ENCODE assay signal across 8 mouse cellular contexts in genomic region chr10:39133462-39134310, GRCm38 (mm10). TPM values are rescaled to one million over a fixed set of nuclear protein-coding genes. Genes with fewer than 3 reads are reported as not detected.
DNase-seq lines count a peak whose midpoint lies in the region; ATAC-seq and TF ChIP-seq lines count a peak whose summit lies in the region.

Gene Fam229b (minus strand): TSS chr10:39133914.
Gene Tube1 (plus strand): TSS chr10:39133976.

- 5% methylated on average over 47 of the region's 47 CpGs for WGBS in kidney, embryonic 14.5 days
- WGBS in limb, embryonic 15.5 days: 4% methylated on average over 47 of the region's 47 CpGs

- no peaks in the 10 kb centered on the region for H3K9me3 ChIP-seq in kidney, embryonic 14.5 days (ENCODE audit: control insufficient read depth, low read length)
- H3K9me3 ChIP-seq in limb, embryonic 15.5 days: no peaks in the 10 kb centered on the region

- peak within 1 kb of the TSS; percentile 86 for H3K4me3 ChIP-seq in bone marrow macrophage, adult 2 months (ENCODE audit: insufficient read depth, low read length)
- peak within 1 kb of the TSS; percentile 75 for H3K4me3 ChIP-seq in embryonic fibroblast, embryonic 13.5 days (ENCODE audit: insufficient read depth, low read length)
- peak within 1 kb of the TSS; percentile 59 for H3K4me3 ChIP-seq in kidney, embryonic 14.5 days (ENCODE audit: low read length)
- peak within 1 kb of the TSS; percentile 73 for H3K4me3 ChIP-seq in limb, embryonic 15.5 days

- H3K9ac ChIP-seq in kidney, embryonic 14.5 days (ENCODE audit: low read depth, low read length): peak within 1 kb of the TSS; percentile 65
- H3K9ac ChIP-seq in limb, embryonic 15.5 days: peak within 1 kb of the TSS; percentile 57

- peaks cover 5% of the 10 kb centered on the region; the same call in 1 of the 2 replicates for H3K4me1 ChIP-seq in bone marrow macrophage, adult 2 months (ENCODE audit: control insufficient read depth, insufficient read depth, low read length)
- H3K4me1 ChIP-seq in embryonic fibroblast, embryonic 13.5 days (ENCODE audit: control insufficient read depth, insufficient read depth, low read length): no peaks in the 10 kb centered on the region
- no peaks in the 10 kb centered on the region; the same call in 1 of the 2 replicates for H3K4me1 ChIP-seq in kidney, embryonic 14.5 days (ENCODE audit: control insufficient read depth, insufficient read depth, low read length)
- H3K4me1 ChIP-seq in limb, embryonic 15.5 days: peaks cover 6% of the 10 kb centered on the region; the same call in 1 of the 2 replicates

- H3K36me3 ChIP-seq in kidney, embryonic 14.5 days (ENCODE audit: control insufficient read depth, insufficient read depth, low read length): peaks cover 14% of the 10 kb centered on the region
- H3K36me3 ChIP-seq in limb, embryonic 15.5 days: peaks cover 21% of the 10 kb centered on the region

- peak; percentile 96 for ATAC-seq in kidney, embryonic 14.5 days (ENCODE audit: low FRiP score, low TSS enrichment)
- peak; percentile 81 for ATAC-seq in limb, embryonic 15.5 days (ENCODE audit: insufficient number of reproducible peaks, low FRiP score, low TSS enrichment, low read depth)

- DNase-seq in A20 (ENCODE audit: low read depth, low spot score): peak; percentile 95
- peak; percentile 89 to 90 for DNase-seq in heart, adult 9 months (ENCODE audit: low spot score in 2 of 2)
- peak; percentile 35 to 48 for DNase-seq in monocyte, adult 2 months (ENCODE audit: low read depth in 1 of 2, low spot score in 2 of 2)
- peak; percentile 88 to 89 for DNase-seq in spleen, postnatal 36 days (ENCODE audit: low spot score in 2 of 2)

- no peak for TF ChIP-seq POLR2A in bone marrow macrophage, adult 2 months (IDR thresholded peaks at IDR 0.05; ENCODE audit: borderline replicate concordance, low read depth, low read length)
- TF ChIP-seq POLR2A in embryonic fibroblast, embryonic 13.5 days (IDR thresholded peaks at IDR 0.05; ENCODE audit: low read depth, low read length): peak; percentile 73

- H3K4me2 ChIP-seq in kidney, embryonic 14.5 days (replicated peaks; ENCODE audit: low read depth, low read length): peak within 1 kb of the TSS; percentile 57
- peak within 1 kb of the TSS; percentile 91 for H3K4me2 ChIP-seq in limb, embryonic 15.5 days

- no peak for TF ChIP-seq CTCF in bone marrow macrophage, adult 2 months (IDR thresholded peaks at IDR 0.05; ENCODE audit: low read depth, low read length)
- no peak for TF ChIP-seq CTCF in embryonic fibroblast, embryonic 13.5 days (IDR thresholded peaks at IDR 0.05; ENCODE audit: borderline replicate concordance, insufficient read depth, low read length)

- no peak within 1 kb of the TSS for H3K27ac ChIP-seq in bone marrow macrophage, adult 2 months (ENCODE audit: insufficient read depth, low read depth, low read length)
- H3K27ac ChIP-seq in embryonic fibroblast, embryonic 13.5 days (ENCODE audit: insufficient read depth, low read length): no peak within 1 kb of the TSS
- H3K27ac ChIP-seq in kidney, embryonic 14.5 days (ENCODE audit: low read depth, low read length): no peak within 1 kb of the TSS
- 0 out of 2 replicates have a peak within 1 kb of the TSS, but pooled peaks have one; percentile 59 for H3K27ac ChIP-seq in limb, embryonic 15.5 days

- no peaks in the 10 kb centered on the region for H3K27me3 ChIP-seq in kidney, embryonic 14.5 days (ENCODE audit: control insufficient read depth, insufficient read depth, low read length)
- H3K27me3 ChIP-seq in limb, embryonic 15.5 days: no peaks in the 10 kb centered on the region

RNA-seq across cellular contexts. Expression of gene Fam229b, which starts in this region (rescaled TPM):
- polyA plus RNA-seq in bone marrow macrophage, adult 2 months (2012; ENCODE audit: insufficient read depth, insufficient read length, missing spikeins): 2.9 and 5.6 TPM in 2 replicates
- polyA plus RNA-seq in embryonic fibroblast, embryonic 13.5 days (2011; ENCODE audit: insufficient read length, low read depth, missing spikeins): 8.0 and 9.4 TPM in 2 replicates
- 14.7 TPM in 2 replicates for polyA plus RNA-seq in kidney, embryonic 14.5 days (2014; fragmentation: Nextera tagmentation; extraction: Ambion mirVana)
- 7.8 and 9.9 TPM in 2 replicates for polyA plus RNA-seq in limb, embryonic 15.5 days (2015; fragmentation: Nextera tagmentation; extraction: Ambion mirVana)

RNA-seq across cellular contexts. Expression of gene Tube1, which starts in this region (rescaled TPM):
- polyA plus RNA-seq in bone marrow macrophage, adult 2 months (2012; ENCODE audit: insufficient read depth, insufficient read length, missing spikeins): 3.8 and 9.5 TPM in 2 replicates
- polyA plus RNA-seq in embryonic fibroblast, embryonic 13.5 days (2011; ENCODE audit: insufficient read length, low read depth, missing spikeins): 7.2 and 7.7 TPM in 2 replicates
- 15.8 and 21.5 TPM in 2 replicates for polyA plus RNA-seq in kidney, embryonic 14.5 days (2014; fragmentation: Nextera tagmentation; extraction: Ambion mirVana)
- polyA plus RNA-seq in limb, embryonic 15.5 days (2015; fragmentation: Nextera tagmentation; extraction: Ambion mirVana): 12.6 and 13.7 TPM in 2 replicates

Comparison
In these comparisons a context has a peak if more than half of its experiments do, and no peak if none do; other contexts are left out.
1. DNase-seq: peak in every context shown above with its lines; median percentile 95 in A20; 90 in heart, adult 9 months; 88 in spleen, postnatal 36 days; 42 in monocyte, adult 2 months.